Mouse (Mus musculus) lung, embryonic 14.5 days (tissue): ENCODE results near the gene Insyn1. TPM values are rescaled to one million over a fixed set of nuclear protein-coding genes. Genes with fewer than 3 reads are reported as not detected.

ENCODE experiments used
- ATAC-seq: fragments of 200-750 bp; cut with Nextera tagmentation; 2 replicates; pipeline ENCODE4 v1.8.0; 2017; ENCODE audit warnings: mild to moderate bottlenecking, moderate TSS enrichment, moderate library complexity; ENCODE audit not compliant: insufficient read depth
- DNase-seq: peaks from one replicate; pipeline ENCODE4 v3.0.0-alpha.2; 2015
- H3K27ac ChIP-seq: fragments of 300-500 bp; sonication (generic); 2 replicates; pipeline ENCODE4 v1.5.1; 2014; ENCODE audit warnings: low read depth, mild to moderate bottlenecking, moderate library complexity
- H3K27me3 ChIP-seq: fragments of 300-500 bp; sonication (generic); 2 replicates; pipeline ENCODE4 v1.6.1; 2014; ENCODE audit warnings: low read length, control low read depth; ENCODE audit not compliant: insufficient read depth
- H3K36me3 ChIP-seq: fragments of 300-500 bp; sonication (generic); 2 replicates; pipeline ENCODE4 v1.6.1; 2014; ENCODE audit warnings: control low read depth; ENCODE audit not compliant: insufficient read depth
- H3K4me1 ChIP-seq: fragments of 300-500 bp; sonication (generic); 2 replicates; pipeline ENCODE4 v1.6.1; 2014; ENCODE audit warnings: antibody characterized with exemption, control low read depth; ENCODE audit not compliant: insufficient read depth
- H3K4me2 ChIP-seq: fragments of 300-500 bp; sonication (generic); 2 replicates; pipeline ENCODE4 v1.6.1; 2014; ENCODE audit warnings: mild to moderate bottlenecking
- H3K4me3 ChIP-seq: fragments of 300-500 bp; sonication (generic); 2 replicates; pipeline ENCODE4 v1.5.1; 2014; ENCODE audit warnings: low read depth, low read length
- H3K9ac ChIP-seq: fragments of 300-500 bp; sonication (generic); 2 replicates; pipeline ENCODE4 v1.6.1; 2014
- H3K9me3 ChIP-seq: fragments of 300-500 bp; sonication (generic); 2 replicates; pipeline ENCODE4 v1.6.1; 2016; ENCODE audit warnings: low read depth, low read length, control low read depth
- CTCF ChIP-seq: IDR thresholded peaks from 2 replicates; pipeline ENCODE4 v1.5.1; 2016; ENCODE audit warnings: antibody characterized with exemption, low read depth
- WGBS: fragments of 180-500 bp; shearing (Covaris S2); extraction: QIAGEN DNeasy Blood & Tissue Kit; methylation state at CpG from one replicate; pipeline ENCODE4 v1.1.7; 2014; 5-methylcytosine and 5-hydroxymethylcytosine counted together
- polyA plus RNA-seq: library from polyadenylated mRNA; unstranded; fragments of >200 nt; fragmentation: Nextera tagmentation; extraction: Ambion mirVana; gene quantifications from 2 replicates; pipeline ENCODE4 v1.2.1, GENCODE M21; 2014

Insyn1 gene
- polyA plus RNA-seq, 1 experiment from 2014 or later = 3.0 TPM

- Histone ChIP-seq H3K27me3 (no peaks in the 10 kb centered on the region), H3K36me3 (no peaks in the 10 kb centered on the region), H3K4me2 (no peak overlapping the region), H3K4me1 (0 out of 2 replicates have a peak, but pooled peaks cover 5% of the 10 kb centered on the region), H3K27ac (no peak overlapping the region), H3K9ac (no peak overlapping the region), H3K4me3 (no peak overlapping the region), H3K9me3 (no peaks in the 10 kb centered on the region)
- TF ChIP-seq CTCF = no peak
- 70% methylated on average over 11 of the region's 11 CpGs for WGBS
- ATAC-seq (no peak), DNase-seq (peak; percentile 49)
Observed at GRCm38 (mm10) chr9:58546630-58547360, 58.4 kb downstream of the Insyn1 start.

- ATAC-seq (no peak), DNase-seq (no peak)
- WGBS = 45% methylated on average over 4 of the region's 4 CpGs
- no peaks in the 10 kb centered on the region; the same call in 1 of the 2 replicates for H3K4me1 ChIP-seq
- no peak overlapping the region for H3K27ac ChIP-seq
- H3K9ac ChIP-seq = no peak overlapping the region
- no peak overlapping the region for H3K4me2 ChIP-seq
- no peaks in the 10 kb centered on the region for H3K27me3 ChIP-seq
- H3K4me3 ChIP-seq = no peak overlapping the region
- H3K36me3 ChIP-seq = no peaks in the 10 kb centered on the region
- H3K9me3 ChIP-seq = no peaks in the 10 kb centered on the region
- TF ChIP-seq CTCF = no peak
Observed at GRCm38 (mm10) chr9:58548897-58549296, 60.5 kb downstream of the Insyn1 start.

Other genes with a start within 250 kb of the Insyn1 start
- gene Pml, start 238.8 kb upstream of the Insyn1 start, polyA plus RNA-seq = 21.4 and 23.2 TPM in 2 replicates
- gene Stoml1, start 235.4 kb upstream of the Insyn1 start, polyA plus RNA-seq = 23.2 and 27.1 TPM in 2 replicates
- gene Loxl1, start 175.4 kb upstream of the Insyn1 start, polyA plus RNA-seq = 34.4 and 37.1 TPM in 2 replicates
- gene Tbc1d21, start 118.1 kb upstream of the Insyn1 start, polyA plus RNA-seq = not detected in 2 replicates
- gene Cd276, start 66.8 kb downstream of the Insyn1 start, polyA plus RNA-seq = 51.0 and 55.0 TPM in 2 replicates
- gene Nptn, start 93.6 kb downstream of the Insyn1 start, polyA plus RNA-seq = 124 and 140 TPM in 2 replicates